Mouse (Mus musculus) skeletal muscle tissue, adult 2 months (tissue): Measurements from ENCODE around the gene Upb1.

Experiments
- DNase-seq: peaks from one replicate; pipeline ENCODE4 v3.0.0-alpha.2; 2012; ENCODE audit warnings: low read depth, low spot score

Gene Upb1

DNA sequence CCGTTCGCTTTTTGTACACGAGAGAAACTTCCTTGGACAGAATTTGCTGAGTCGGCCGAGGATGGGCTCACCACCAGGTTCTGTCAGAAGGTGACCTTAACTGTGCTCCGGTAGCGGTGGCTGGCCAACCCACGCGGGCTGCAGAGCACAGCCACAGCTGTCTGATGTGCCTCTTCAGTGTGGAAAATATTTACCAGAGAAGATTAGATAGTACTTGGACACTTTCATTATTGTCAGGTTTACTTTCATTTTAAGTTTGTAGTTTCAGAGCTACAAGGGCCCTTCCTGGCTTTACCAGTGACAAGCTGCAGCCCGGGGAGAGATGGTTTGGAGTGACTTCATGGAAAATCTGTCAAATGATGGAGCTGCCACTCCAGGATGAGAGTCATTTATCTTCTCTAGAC lies 23.6 kb downstream of the Upb1 start:
- DNase-seq: no peak

DNA sequence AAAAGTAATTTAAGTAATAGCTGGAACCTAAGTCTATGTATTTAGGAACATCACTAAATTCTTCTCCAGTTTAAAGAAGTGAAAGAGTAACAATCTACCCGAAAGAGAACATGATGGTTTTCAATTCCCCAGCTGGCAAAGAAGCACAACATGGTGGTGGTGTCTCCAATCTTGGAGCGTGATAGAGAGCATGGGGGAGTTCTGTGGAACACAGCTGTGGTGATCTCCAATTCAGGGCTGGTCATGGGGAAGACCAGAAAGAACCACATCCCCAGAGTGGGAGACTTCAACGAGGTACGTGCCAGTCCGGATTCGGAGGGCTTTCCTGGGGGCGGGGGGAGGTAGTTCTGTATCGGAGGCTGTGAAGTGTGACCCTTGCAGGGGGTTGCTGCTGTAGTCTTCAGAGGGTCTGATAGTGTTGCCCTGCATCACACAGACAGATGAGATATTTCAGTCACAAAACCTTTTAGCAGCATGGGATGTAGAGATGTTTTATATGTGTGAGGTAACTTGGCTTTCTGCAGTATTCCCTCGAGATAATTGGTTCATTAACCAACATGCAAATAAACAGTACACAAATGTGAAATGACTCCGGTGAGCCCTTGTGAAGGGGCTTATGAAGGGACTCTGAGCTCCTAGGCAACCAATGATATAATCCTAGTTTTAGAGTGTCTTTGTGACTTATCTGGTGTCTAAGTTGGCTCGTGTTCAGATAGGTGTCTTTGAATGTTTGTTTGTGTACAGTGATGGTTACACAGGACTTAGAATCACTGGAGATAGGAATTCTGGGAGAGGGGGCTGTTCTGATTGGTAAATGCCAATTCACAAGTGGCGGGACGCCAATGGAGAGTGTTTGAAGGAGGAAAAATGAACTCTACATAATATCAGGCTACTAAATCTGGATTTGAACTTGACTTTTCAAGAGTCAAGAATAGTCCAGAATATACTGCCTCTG lies 27.4 kb downstream of the Upb1 start:
- DNase-seq: no peak

DNA sequence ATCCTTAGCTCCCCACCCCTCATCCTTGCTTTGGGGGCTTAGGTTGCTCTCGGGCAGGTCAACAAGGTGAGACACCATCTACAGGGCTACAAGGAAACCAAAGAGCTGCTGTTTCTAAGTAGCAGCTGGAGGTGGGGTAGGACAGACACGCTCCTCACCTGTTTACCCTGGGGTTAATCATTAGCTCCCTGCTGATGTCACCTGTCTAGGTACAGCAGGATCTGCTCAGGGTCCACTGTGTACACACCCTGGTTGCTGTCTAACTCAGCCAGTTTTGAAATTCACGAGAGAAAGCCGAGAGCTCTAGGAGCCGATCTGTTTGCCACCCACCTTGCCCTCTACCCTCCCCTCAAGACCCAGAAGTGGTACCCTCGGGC lies 28.1 kb downstream of the Upb1 start:
- DNase-seq: no peak

- DNase-seq: no peak
These were observed 28.7 kb downstream of the Upb1 start for GRCm38 (mm10) chr10:75429522-75430146.

- no peak for DNase-seq
These were observed 29.2 kb downstream of the Upb1 start for GRCm38 (mm10) chr10:75430147-75430537.

- no peak for DNase-seq
These were observed 29.7 kb downstream of the Upb1 start for GRCm38 (mm10) chr10:75430633-75431032.

- peak; percentile 74 for DNase-seq
These were observed 35.8 kb downstream of the Upb1 start for GRCm38 (mm10) chr10:75436604-75437217.

- no peak for DNase-seq
These were observed 36.4 kb downstream of the Upb1 start for GRCm38 (mm10) chr10:75437284-75437683.

GRCm38 (mm10) chr10:75438132-75438810 lies 37.4 kb downstream of the Upb1 start:
- no peak for DNase-seq

GRCm38 (mm10) chr10:75439211-75439811 lies 38.4 kb downstream of the Upb1 start:
- no peak for DNase-seq

GRCm38 (mm10) chr10:75440756-75441155 lies 39.8 kb downstream of the Upb1 start:
- no peak for DNase-seq

- DNase-seq: no peak
These were observed 40.9 kb downstream of the Upb1 start for GRCm38 (mm10) chr10:75441800-75442199.

DNA sequence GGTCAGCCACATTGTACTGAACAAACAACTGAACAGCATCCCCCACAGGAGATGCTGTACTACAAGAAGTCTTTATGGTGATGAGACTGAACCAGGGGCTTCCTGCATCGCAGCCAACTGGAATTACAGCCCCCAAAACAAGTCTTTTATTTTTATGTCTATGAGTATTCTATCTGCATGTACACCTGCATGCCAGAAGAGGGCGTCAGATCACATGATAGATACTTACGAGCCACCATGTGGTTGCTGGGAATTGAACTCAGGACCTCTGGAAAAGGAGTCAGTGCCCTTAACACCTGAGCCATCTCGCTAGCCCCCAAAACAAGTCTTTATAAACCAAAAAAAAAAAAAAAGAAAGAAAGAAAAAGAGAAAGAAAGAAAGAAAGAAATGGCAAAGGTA lies 42.1 kb downstream of the Upb1 start:
- no peak for DNase-seq

DNA sequence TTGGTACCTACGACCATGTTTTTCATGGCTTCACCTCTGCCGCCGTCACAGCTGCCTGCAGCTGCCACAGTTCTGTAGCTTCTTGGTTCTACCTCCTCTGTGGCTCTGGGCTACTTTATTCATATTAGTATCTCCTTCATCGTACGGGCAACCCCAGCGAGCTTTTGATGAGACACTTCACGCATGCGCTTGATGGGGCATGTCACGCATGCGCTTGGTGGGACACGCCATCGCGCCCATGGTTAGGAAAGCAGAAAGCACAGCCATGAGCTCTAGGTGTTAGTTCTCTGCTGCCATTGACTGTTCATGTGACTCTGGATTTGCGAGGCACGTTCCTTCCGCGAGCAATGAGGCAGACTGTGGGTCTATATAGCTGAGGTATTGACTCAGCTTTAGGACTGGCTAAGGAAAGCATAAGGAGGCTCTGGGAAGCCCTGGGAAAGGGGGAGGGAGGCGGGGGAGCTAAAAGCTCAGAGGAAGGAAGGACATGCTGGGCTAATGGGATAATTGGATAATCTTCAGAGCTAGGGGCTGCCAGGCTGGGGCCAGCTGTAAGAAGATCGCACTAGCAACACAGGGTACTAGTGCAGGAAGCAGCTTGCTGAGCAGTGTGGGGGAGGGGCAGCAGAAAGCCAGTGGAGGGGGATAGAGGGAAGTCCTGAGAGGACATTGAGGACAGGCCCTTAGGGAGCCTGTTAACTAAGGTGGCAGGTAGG lies 43.4 kb downstream of the Upb1 start:
- no peak for DNase-seq

DNA sequence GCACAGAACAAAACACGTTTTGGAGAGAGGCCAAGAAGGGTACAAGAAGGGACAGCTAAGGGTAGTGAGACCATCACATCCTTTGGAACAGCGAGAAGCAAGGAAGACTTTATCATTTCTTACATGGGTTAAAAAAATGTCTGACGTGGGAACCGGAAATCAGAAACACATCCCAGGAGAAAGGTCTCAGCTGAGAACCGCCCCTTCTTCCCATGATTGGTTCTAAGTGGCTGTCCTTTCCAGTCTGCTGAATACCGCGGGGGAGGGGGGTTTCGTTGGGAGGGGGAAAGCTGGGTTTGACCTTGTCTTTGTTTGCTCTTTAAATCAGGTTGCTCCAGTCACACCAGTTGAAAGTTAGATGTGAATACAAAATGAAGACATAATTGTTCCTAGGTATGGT lies 44.1 kb downstream of the Upb1 start:
- no peak for DNase-seq

DNA sequence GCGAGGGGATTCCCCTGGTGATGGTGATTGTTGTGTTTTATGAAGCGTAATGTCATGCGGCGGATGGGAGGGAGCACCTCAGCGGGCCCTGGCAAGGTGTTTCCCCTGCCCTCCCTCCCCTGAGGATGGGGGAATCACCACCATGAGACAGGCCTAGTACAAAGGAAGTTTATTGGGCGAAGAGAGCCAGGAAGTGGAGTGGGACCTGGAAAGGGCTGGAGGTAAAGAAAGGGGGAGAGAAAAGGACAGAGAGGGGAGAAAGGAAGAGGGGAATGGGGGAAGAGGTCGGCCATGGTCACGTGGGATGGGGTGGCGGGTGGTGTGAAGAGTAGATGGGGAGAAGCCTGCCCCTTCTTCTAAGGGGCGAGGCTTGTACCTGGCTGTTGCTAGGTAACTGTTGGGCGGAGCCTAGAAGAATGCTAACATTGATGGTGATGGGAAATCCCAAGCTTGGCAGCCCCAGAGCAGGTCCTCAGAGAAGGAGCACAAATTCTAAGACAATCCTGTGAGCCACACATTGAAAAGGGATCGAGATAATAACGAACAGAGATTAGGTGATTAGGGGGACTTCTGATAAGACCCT lies 45.7 kb downstream of the Upb1 start:
- no peak for DNase-seq

GRCm38 (mm10) chr10:75447489-75447888 lies 46.6 kb downstream of the Upb1 start:
- no peak for DNase-seq

DNA sequence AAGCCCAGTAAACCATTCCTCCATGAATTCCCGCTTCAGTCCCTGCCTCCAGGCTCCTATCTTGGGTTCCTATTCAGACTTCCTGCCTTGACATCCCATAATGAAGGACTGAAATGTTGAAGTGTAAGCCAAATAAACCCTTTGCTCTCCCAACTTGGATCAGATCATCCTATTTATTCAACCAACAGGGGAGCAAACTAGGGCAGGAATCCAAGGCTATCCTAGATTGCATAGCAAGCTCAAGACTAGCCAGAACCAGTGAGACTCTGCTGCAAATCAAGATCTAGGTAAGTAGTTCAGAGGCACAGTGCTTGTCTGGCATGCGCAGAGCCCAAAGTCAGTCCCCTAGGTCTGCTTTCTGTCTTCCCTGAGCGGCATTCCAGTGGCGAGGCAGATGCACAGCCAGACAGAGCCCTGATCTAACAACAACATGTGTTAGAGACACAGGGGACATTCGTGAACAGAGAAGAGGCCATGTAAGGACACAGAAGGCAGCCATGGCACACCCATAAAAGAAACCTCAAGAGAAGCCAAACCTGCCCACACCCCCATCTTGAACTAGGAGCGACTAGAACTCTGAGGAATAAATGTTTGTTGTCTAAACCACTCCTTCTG lies 48.0 kb downstream of the Upb1 start:
- no peak for DNase-seq

DNA sequence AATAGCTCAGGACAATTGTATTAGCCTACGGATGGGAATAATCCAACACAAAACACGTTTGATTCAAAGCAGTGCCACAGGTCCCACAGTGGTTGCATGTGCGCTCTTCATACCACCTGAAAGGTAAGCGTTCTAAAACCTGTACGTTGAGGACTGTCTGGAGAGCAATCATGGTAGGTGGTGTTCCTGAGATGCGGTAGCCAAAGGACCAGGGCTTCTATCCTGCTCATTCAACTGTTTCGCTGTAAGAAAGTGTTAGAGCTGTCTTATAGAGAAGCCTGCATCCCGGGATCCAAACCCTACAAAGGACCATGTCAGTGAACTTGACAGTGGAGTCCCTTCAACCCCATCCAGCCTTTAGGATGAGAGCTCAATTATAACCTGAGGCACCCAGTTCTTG lies 49.4 kb downstream of the Upb1 start:
- DNase-seq: no peak
